Mouse (Mus musculus) effector memory CD4-positive, alpha-beta T cell, adult 5 months (primary cell): ENCODE data around the gene Nkx1-1. TPM values are rescaled to one million over a fixed set of nuclear protein-coding genes. Genes with fewer than 3 reads are reported as not detected.

ENCODE experiments used
- polyA plus RNA-seq: library from polyadenylated mRNA; unstranded; fragments of 100-300 nt; shearing (Covaris generic); gene quantifications from one replicate; pipeline ENCODE4 v1.2.1, GENCODE M21; 2017

The Nkx1-1 gene
- polyA plus RNA-seq = not detected

DNA sequence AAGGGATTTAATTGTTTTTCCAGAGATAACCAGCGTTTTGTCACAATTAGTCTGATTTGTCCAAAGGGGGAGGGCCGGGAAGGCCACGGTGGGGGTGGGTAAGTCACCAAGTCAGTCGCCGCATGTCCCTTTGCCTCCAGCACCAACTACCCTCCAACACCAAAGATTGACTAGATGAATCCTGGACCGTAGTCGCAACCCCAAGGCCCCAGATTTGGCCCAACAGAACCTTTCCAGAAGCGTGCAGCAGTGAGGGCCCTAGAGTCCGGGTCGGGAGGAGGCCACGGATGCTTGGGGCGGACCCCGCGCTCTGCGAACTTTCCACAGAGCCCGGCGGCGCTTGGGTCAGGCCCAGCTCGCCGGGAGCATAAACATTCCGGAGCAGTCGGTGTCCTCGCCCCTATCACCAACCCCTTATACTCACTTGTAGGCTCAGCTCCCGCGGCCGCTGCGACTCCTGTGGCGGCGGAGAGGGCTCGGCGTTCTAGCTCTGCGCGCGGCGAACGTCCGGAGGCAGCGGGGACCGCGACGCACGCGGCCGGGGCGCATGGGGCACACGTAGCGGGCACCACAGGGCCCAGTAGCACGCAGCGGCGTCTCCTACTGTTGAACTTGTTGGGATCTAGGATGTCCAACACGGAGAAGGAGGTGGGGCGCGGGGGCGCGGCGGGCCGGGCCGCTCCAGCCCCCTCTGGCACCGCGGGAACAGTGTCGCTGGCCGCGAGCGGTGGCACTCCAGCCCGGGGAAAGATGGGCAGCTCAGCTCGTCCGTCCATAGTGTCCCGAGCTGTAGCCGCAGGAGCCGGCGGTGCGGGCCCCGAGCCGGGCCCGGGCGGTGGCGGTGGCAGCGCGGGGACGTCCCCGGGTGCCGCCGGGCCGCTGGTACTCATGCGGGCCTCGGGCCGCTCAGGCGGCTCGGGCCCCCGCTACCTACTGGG, at the start of gene Nkx1-1:
TSS of gene Nkx1-1 (minus strand) at position 776 of the 938 bp plus-strand sequence.

Other genes starting within 250 kb of the Nkx1-1 start
- gene Spon2, start 215.5 kb downstream of the Nkx1-1 start, polyA plus RNA-seq = not detected
- gene Ctbp1, start 159.0 kb downstream of the Nkx1-1 start, polyA plus RNA-seq = 240 TPM
- 78.1 TPM for gene Maea, start 98.5 kb downstream of the Nkx1-1 start, polyA plus RNA-seq
- 12.0 TPM for gene Uvssa, start 55.4 kb downstream of the Nkx1-1 start, polyA plus RNA-seq
- 48.5 TPM for gene Fam53a, start 195.7 kb upstream of the Nkx1-1 start, polyA plus RNA-seq
- 0.56 TPM for gene Gm9903, start 195.9 kb upstream of the Nkx1-1 start, polyA plus RNA-seq
- 181 TPM for gene Slbp, start 218.6 kb upstream of the Nkx1-1 start, polyA plus RNA-seq
- 10.0 TPM for gene Tacc3, start 224.2 kb upstream of the Nkx1-1 start, polyA plus RNA-seq
- gene Tmem129, start 224.4 kb upstream of the Nkx1-1 start, polyA plus RNA-seq = 12.0 TPM